Mouse (Mus musculus) bone marrow macrophage, adult 2 months (primary cell): ENCODE results near the gene Hipk3. TPM values are rescaled to one million over a fixed set of nuclear protein-coding genes. Genes with fewer than 3 reads are reported as not detected.

Experiments used
- H3K27ac ChIP-seq: 2 replicates; pipeline ENCODE4 v1.5.1; 2012; ENCODE audit warnings: low read depth, low read length; ENCODE audit not compliant: insufficient read depth
- H3K4me1 ChIP-seq: 2 replicates; pipeline ENCODE4 v1.6.1; 2012; ENCODE audit warnings: low read length; ENCODE audit not compliant: control insufficient read depth, insufficient read depth
- H3K4me3 ChIP-seq: 2 replicates; pipeline ENCODE4 v1.5.1; 2012; ENCODE audit warnings: mild to moderate bottlenecking, low read length, moderate library complexity; ENCODE audit not compliant: insufficient read depth
- CTCF ChIP-seq: IDR thresholded peaks from 2 replicates; pipeline ENCODE4 v1.5.1; 2012; ENCODE audit warnings: low read depth, mild to moderate bottlenecking, low read length, moderate library complexity
- POLR2A ChIP-seq: IDR thresholded peaks from 2 replicates; pipeline ENCODE4 v1.6.1; 2012; ENCODE audit warnings: mild to moderate bottlenecking, low read depth, low read length, borderline replicate concordance
- polyA plus RNA-seq: library from polyadenylated mRNA; stranded (reverse); fragments of >200 nt; gene quantifications from 2 replicates; pipeline ENCODE4 v1.2.4, GENCODE M21; 2012; ENCODE audit not compliant: missing spikeins, insufficient read depth, insufficient read length

The Hipk3 gene
- polyA plus RNA-seq, 1 experiment, result 36.2 TPM

DNA sequence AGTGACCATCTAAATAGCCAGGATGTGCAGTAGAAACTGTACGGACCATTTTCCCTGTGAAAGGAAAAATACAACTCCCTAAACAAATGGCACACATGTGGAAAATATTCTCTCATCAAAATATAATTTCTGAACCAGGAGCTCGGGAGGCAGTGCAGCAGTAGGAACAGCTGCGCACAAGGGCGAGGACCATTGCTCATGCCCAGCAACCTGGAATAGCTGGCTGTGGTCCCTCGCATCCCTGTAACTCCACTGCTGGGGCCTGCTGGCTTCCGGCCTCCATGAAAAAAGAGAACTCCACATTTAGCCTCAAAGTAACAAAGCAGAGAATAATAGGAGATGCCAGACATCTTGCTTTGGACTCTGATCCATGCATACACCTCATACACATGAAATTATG, 22.2 kb downstream of the Hipk3 start:
- H3K4me1 ChIP-seq, result no peaks in the 10 kb centered on the region
- H3K27ac ChIP-seq, result no peak overlapping the region
- TF ChIP-seq POLR2A, result no peak
- H3K4me3 ChIP-seq, result no peak overlapping the region

DNA sequence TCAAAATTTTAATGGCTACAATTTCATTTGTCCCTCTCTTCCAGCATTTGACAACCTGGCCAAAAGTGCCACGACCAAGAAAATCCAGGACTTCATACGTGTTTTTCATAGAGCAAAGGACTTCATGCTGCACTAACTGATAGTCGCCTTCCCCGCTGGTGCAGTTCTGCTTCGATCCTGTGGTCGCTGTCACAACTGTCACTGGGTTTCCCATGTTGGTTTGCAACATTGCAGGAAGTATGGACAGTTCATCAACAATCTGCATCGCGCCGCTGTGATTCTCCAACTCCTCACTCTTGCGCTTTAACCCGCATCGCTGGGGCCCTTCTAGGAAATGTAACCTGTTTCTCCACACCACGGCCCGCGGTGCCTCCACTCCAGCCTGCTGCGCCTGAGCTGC, 23.1 kb downstream of the Hipk3 start:
- no peaks in the 10 kb centered on the region for H3K4me1 ChIP-seq
- TF ChIP-seq POLR2A (no peak), CTCF (no peak)
- H3K27ac ChIP-seq, result no peak overlapping the region
- H3K4me3 ChIP-seq, result no peak overlapping the region

DNA sequence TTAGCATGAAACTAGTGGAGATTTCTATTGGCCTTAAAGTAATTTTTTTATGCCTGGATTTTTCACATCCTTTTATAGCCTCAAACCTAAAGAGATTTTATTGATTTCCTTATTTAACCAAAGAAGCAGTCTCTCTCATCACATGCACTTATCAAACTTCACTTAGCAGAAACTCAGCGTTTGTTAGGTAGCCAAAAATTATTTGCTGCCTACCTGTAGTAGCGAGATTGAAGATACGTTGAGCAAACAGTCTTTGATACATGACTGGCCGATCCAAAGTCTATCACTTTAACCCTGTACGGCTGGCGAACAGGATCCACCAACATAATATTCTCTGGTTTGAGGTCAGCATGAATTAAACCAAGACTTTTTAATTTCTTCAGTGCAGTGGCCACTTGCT, 23.7 kb downstream of the Hipk3 start:
- H3K27ac ChIP-seq, result no peak overlapping the region
- no peaks in the 10 kb centered on the region for H3K4me1 ChIP-seq
- no peak overlapping the region for H3K4me3 ChIP-seq
- TF ChIP-seq CTCF (no peak), POLR2A (no peak)

DNA sequence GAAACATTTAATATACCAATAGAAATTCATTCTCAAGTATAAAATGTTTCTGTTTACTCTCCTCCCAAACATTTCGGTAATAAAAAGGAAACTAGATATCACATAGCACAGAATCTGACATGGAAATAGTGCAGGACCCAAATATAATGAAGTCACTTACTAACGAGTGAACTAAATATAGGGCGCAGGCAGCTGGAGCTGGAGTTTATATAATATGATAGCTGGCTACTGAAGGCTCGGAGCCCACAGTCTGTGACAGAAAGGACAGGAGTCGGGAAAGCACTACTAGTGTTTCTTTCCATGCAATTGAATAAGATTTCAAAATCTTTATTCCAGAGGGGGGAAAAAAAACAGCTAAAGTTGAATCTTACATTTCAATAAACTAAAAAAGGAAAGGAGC, 25.8 kb downstream of the Hipk3 start:
- Histone ChIP-seq H3K4me1 (no peaks in the 10 kb centered on the region), H3K4me3 (no peak overlapping the region), H3K27ac (no peak overlapping the region)
- TF ChIP-seq CTCF (no peak), POLR2A (no peak)

DNA sequence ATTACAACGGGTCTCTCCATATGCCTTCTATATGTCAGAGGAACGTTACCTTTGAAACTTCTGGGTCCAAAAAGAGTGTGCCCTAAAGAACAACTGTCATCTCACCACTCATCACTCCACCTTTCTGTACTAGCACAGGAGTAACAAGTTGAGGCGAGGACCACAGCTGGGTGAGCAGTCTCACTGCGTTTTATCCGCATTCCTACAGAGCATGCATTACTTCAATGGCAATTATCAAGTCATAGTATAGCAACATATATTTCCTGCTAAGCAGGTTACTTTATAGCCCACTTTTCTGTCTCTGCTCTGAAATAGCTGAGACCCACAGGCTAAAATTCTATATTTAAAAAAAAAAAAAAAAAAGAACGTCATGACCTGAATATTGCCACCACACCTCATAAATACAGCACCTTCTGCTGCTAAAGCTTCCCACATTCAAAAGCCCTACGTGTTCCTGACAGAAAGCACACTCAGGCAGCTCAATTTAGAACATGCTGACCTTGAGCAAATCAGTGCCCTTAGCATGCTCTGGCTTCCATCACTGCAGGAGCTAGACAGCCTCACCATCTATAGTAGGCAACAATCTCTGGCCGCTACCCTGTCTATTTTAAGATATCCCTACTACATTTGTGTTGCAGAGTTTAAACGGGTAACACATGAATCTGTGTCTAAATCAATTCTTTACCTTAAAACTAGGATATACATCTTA, 27.2 kb downstream of the Hipk3 start:
- no peak overlapping the region for H3K27ac ChIP-seq
- no peaks in the 10 kb centered on the region for H3K4me1 ChIP-seq
- H3K4me3 ChIP-seq, result no peak overlapping the region
- TF ChIP-seq CTCF (no peak), POLR2A (no peak)

DNA sequence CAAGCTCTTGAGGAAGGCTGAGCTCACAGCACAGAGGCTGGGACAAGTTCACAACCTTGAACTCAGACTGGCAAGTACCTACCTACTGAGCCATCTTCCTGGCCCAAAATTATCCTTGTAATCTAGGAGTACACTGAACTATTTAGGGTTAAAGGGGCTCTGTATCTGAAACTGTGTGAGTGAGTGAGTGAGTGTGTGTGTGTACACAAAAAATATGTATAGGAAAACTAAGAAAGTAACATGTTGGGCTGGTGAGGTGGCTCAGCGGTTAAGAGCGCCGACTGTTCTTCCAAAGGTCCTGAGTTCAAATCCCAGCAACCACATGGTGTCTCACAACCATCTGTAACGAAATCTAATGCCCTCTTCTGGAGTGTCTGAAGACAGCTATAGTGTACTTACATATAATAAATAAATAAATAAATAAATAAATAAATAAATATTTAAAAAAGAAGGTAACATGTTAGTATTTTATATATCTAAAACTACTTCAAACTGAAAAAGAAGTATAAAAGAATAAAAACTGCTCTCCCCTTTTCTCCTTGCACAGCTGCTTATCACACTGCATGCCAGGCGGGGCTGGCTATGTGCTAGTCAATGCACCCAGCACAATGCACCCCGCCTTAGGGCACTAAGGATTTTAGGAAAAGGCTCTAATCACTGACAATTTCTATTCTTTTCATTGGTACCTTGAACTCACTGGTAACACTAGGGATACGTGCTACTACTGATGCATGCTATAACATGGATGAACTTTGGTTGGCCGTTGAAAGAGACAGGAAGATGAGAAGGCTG, 28.4 kb downstream of the Hipk3 start:
- TF ChIP-seq POLR2A, result no peak
- no peak for TF ChIP-seq CTCF
- Histone ChIP-seq H3K4me1 (no peaks in the 10 kb centered on the region), H3K4me3 (no peak overlapping the region), H3K27ac (no peak overlapping the region)

DNA sequence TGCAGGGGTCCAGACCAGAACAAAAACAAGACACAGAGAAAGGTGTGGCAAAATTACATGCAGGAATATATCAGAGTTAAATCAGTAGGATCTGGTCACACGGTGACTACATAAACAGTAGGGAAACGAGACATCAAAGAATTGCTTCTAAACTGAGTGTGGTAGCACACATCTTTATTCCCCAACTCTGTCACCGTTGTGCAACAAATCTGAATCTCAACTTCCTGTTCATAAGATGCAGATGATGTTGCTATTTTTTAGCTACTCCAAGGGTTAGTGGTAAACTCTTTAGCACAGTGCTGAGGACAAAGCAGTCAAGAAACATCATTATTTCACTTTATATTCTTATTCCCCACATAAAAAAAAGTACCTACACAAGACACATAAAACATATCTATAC, 34.2 kb downstream of the Hipk3 start:
- TF ChIP-seq CTCF (no peak), POLR2A (no peak)
- Histone ChIP-seq H3K4me1 (peaks cover 24% of the 10 kb centered on the region), H3K27ac (no peak overlapping the region), H3K4me3 (no peak overlapping the region)

DNA sequence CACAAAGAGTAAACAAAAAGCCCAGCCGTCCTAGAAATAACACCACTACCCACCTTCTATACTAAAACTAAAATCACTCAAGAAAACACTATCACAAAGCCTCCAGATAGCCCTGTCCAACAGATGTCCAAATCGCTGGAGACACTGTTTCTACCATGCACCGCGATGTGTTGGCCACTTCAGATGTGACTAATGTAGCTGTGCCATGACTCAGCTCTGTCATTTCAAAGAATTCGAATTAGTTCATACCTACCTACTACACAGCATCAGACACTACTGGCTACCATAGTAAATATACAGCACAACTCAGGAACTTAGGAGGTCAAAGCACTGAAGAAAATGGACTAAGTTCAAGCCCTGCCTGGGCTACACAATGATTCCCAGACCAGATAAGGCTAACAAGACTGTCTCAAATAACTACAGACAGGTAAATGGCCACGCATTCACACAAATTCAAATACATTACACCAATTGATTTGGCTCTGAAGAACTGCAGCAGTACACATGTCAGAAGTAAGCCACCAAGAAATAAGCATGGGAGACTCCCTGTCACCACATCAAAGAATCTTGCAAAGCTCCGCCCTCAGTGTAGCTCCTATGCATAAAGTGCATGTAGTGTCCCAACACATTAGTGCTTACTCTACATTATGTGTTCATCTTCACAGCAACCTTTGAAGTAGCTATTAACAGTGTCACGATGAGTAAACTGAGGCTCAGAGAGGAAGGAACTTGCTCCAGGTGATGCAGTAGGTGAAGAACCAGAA, 35.5 kb downstream of the Hipk3 start:
- Histone ChIP-seq H3K4me1 (peaks cover 31% of the 10 kb centered on the region), H3K27ac (no peak overlapping the region), H3K4me3 (no peak overlapping the region)
- TF ChIP-seq POLR2A, result no peak
- no peak for TF ChIP-seq CTCF

DNA sequence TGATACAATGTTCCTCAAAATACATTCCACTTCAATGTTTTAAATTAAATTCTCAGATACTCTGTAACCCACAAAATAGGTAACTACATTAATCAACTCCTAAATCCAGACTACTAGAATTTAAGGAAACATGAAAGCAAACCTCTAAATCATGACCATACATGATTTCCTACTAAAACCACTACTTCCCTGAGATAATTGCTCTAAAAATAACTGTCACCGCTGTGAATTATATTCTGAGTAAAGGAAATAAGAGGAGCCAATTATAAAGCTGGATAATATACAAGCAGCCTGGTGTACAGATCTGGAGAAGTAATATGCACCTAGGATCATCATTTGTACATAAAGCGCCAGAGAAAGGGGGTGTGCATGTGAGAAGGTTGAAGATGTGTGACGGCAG, 37.1 kb downstream of the Hipk3 start:
- H3K4me1 ChIP-seq, result peaks cover 31% of the 10 kb centered on the region
- H3K4me3 ChIP-seq, result no peak overlapping the region
- H3K27ac ChIP-seq, result no peak overlapping the region
- TF ChIP-seq POLR2A (no peak), CTCF (no peak)

DNA sequence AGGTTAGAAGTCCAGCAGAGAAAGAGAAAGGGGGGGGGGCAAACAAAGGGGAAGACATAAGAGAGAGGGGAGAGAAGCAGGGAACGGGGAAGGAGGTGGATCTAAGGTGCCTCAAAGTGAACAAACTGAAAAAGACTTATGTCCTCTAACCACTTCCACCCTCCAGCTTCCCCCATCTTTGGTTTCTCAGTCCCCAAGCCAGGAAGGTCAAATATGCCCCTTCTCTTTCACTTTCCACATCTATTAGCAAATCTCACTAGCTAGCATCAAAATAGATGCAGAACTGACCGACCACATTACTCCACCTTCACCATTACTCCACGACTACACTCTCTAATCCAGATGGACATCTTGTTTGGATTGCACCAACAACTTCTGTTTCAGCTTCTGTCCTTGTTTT, 43.6 kb downstream of the Hipk3 start:
- Histone ChIP-seq H3K4me1 (peaks cover 20% of the 10 kb centered on the region), H3K27ac (no peak overlapping the region), H3K4me3 (no peak overlapping the region)
- TF ChIP-seq CTCF (no peak), POLR2A (no peak)
